Mouse (Mus musculus) stomach, embryonic 14.5 days (tissue): ENCODE data around the gene Lcorl. TPM values are rescaled to one million over a fixed set of nuclear protein-coding genes. Genes with fewer than 3 reads are reported as not detected.

Source experiments
- ATAC-seq: fragments of 200-750 bp; cut with Nextera tagmentation; 2 replicates; pipeline ENCODE4 v1.8.0; 2017; ENCODE audit warnings: low read depth, moderate TSS enrichment; ENCODE audit not compliant: insufficient number of reproducible peaks, insufficient read depth, low FRiP score
- H3K27ac ChIP-seq: fragments of 300-500 bp; sonication (generic); 2 replicates; pipeline ENCODE4 v1.5.1; 2014; ENCODE audit warnings: mild to moderate bottlenecking, low read length, moderate library complexity, mixed read lengths
- H3K27me3 ChIP-seq: fragments of 300-500 bp; sonication (generic); 2 replicates; pipeline ENCODE4 v1.6.1; 2014; ENCODE audit warnings: low read length, control low read depth, mixed read lengths; ENCODE audit not compliant: control insufficient read depth, insufficient read depth
- H3K36me3 ChIP-seq: fragments of 300-500 bp; sonication (generic); 2 replicates; pipeline ENCODE4 v1.6.1; 2014; ENCODE audit warnings: mild to moderate bottlenecking, control low read depth, low read length, moderate library complexity, mixed read lengths; ENCODE audit not compliant: control insufficient read depth, insufficient read depth
- H3K4me1 ChIP-seq: fragments of 300-500 bp; sonication (generic); 2 replicates; pipeline ENCODE4 v1.6.1; 2014; ENCODE audit warnings: low read length, control low read depth, mixed read lengths; ENCODE audit not compliant: control insufficient read depth, insufficient read depth
- H3K4me2 ChIP-seq: fragments of 300-500 bp; sonication (generic); replicated peaks from 2 replicates; pipeline ENCODE4 v1.6.1; 2014; ENCODE audit warnings: low read depth, low read length, control low read depth
- H3K4me3 ChIP-seq: fragments of 300-500 bp; sonication (generic); 2 replicates; pipeline ENCODE4 v1.5.1; 2014; ENCODE audit warnings: low read depth, low read length, control low read depth
- H3K9ac ChIP-seq: fragments of 300-500 bp; sonication (generic); replicated peaks from 2 replicates; pipeline ENCODE4 v1.6.1; 2014; ENCODE audit warnings: low read depth, mild to moderate bottlenecking, control low read depth, low read length, moderate library complexity, mixed read lengths
- H3K9me3 ChIP-seq: fragments of 300-500 bp; sonication (generic); 2 replicates; pipeline ENCODE4 v1.6.1; 2016; ENCODE audit warnings: low read depth, low read length, control low read depth; ENCODE audit not compliant: control insufficient read depth
- WGBS: fragments of 180-500 bp; shearing (Covaris S2); extraction: QIAGEN DNeasy Blood & Tissue Kit; methylation state at CpG from one replicate; pipeline ENCODE4 v1.1.7; 2014; 5-methylcytosine and 5-hydroxymethylcytosine counted together
- polyA plus RNA-seq: library from polyadenylated mRNA; unstranded; fragments of >200 nt; fragmentation: Nextera tagmentation; extraction: Ambion mirVana; gene quantifications from 2 replicates; pipeline ENCODE4 v1.2.1, GENCODE M21; 2014

Gene Lcorl
- polyA plus RNA-seq = 40.9 and 42.4 TPM in 2 replicates

- H3K4me3 ChIP-seq = peak within 1 kb of the TSS; percentile 95
- H3K27ac ChIP-seq = peak within 1 kb of the TSS; percentile 98
- peak within 1 kb of the TSS; percentile 72 for H3K4me2 ChIP-seq
- H3K9ac ChIP-seq = peak within 1 kb of the TSS; percentile 95
- 0 out of 2 replicates have a peak, but pooled peaks cover 2% of the 10 kb centered on the region for H3K4me1 ChIP-seq
- under 1% methylated on average over 67 of the region's 79 CpGs for WGBS
- no peaks in the 10 kb centered on the region for H3K27me3 ChIP-seq
- no peaks in the 10 kb centered on the region for H3K9me3 ChIP-seq
- no peaks in the 10 kb centered on the region for H3K36me3 ChIP-seq
- peak; percentile 98 for ATAC-seq
These were observed at the start of gene Lcorl for GRCm38 (mm10) chr5:45857254-45858011. Lcorl (minus strand) TSS chr5:45857615.

- Histone ChIP-seq H3K4me1 (no peaks in the 10 kb centered on the region), H3K27me3 (no peaks in the 10 kb centered on the region), H3K9ac (no peak overlapping the region), H3K36me3 (no peaks in the 10 kb centered on the region), H3K4me2 (no peak overlapping the region), H3K27ac (no peak overlapping the region), H3K4me3 (no peak overlapping the region), H3K9me3 (no peaks in the 10 kb centered on the region)
- ATAC-seq = no peak
- 98% methylated on average over 2 of the region's 2 CpGs for whole genome bisulfite sequencing
These were observed 47.3 kb upstream of the Lcorl start for GRCm38 (mm10) chr5:45904683-45905082.

DNA sequence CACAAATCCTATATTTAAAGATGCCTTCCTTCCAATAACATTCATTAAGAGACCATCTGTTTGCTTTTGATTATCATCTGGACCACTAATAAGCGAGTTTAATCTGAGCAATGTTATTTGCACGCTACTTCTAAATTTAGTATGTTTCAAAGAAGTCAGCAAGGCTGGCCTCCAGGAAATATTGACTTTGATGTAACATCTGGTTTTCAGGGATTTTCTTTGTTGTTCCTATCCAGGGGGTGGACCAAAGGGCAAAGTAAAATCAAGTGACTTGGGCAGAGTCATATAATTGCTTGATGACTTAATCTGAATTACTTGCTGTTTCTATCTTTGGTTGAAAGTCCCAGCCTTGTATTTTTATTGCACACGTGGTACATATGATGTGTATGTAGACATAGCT is 45.8 kb upstream of the Lcorl start:
- no peak overlapping the region for H3K4me2 ChIP-seq
- WGBS = 78% methylated on average over 3 of the region's 3 CpGs

GRCm38 (mm10) chr5:45895362-45895761 is 37.9 kb upstream of the Lcorl start:
- no peak overlapping the region for H3K27ac ChIP-seq
- no peaks in the 10 kb centered on the region for H3K27me3 ChIP-seq
- no peaks in the 10 kb centered on the region for H3K4me1 ChIP-seq
- no peaks in the 10 kb centered on the region for H3K36me3 ChIP-seq
- H3K9me3 ChIP-seq = no peaks in the 10 kb centered on the region
- H3K9ac ChIP-seq = no peak overlapping the region
- H3K4me3 ChIP-seq = no peak overlapping the region
- peak; percentile 65; the same call in 1 of the 2 replicates for ATAC-seq
- 37% methylated on average over 1 of the region's 1 CpGs for WGBS
- H3K4me2 ChIP-seq = no peak overlapping the region

More for the DNA sequence above, 45.8 kb upstream of the Lcorl start:
- no peak for ATAC-seq
- Histone ChIP-seq H3K27me3 (no peaks in the 10 kb centered on the region), H3K4me3 (no peak overlapping the region), H3K36me3 (no peaks in the 10 kb centered on the region), H3K9ac (no peak overlapping the region), H3K27ac (no peak overlapping the region), H3K9me3 (no peaks in the 10 kb centered on the region), H3K4me1 (no peaks in the 10 kb centered on the region)

DNA sequence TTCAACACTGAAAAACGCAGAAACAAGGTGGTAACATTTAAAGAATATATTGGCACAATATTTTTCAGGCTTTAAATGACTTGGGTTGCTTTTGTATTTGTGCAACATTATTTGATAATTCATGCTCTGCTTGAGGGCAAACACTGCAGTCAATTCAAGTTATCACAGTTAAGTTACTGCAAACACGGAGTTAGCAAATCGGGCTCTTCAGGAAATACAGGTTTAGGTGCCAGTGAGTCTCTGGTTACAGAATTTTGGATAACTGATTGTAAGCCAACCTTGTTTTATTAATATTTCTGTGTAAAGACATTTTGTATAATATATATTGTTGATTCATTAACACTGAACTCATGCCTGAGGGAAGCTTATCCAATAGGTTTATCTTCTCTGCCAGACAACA is 36.3 kb upstream of the Lcorl start:
- no peaks in the 10 kb centered on the region for H3K27me3 ChIP-seq
- no peak overlapping the region for H3K27ac ChIP-seq
- no peak for ATAC-seq
- no peak overlapping the region for H3K9ac ChIP-seq
- 73% methylated on average over 3 of the region's 3 CpGs for WGBS
- no peaks in the 10 kb centered on the region for H3K4me1 ChIP-seq
- H3K4me2 ChIP-seq = no peak overlapping the region
- no peaks in the 10 kb centered on the region for H3K36me3 ChIP-seq
- H3K4me3 ChIP-seq = no peak overlapping the region
- no peaks in the 10 kb centered on the region for H3K9me3 ChIP-seq

DNA sequence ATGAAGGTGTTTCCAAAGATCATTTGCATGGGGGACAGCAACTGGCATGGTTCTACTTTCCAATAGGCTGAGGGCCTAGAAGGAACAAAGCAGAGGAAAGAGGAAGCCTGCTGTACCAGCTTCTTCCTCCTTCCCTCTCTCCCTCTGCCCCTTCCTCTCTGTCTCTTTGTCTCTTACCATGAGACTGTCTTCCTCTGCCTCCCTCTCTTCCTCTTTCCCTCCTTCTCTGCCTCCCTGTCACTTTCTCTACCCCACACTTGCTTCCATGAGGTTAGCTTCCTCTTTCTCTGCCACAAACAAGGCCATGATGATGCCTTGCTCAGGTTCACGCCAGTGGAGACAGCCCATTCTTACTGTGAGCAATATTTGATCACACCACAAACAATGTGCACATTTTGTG is 18.9 kb upstream of the Lcorl start:
- H3K4me1 ChIP-seq = no peaks in the 10 kb centered on the region
- no peaks in the 10 kb centered on the region for H3K9me3 ChIP-seq
- H3K27me3 ChIP-seq = no peaks in the 10 kb centered on the region
- H3K4me3 ChIP-seq = no peak overlapping the region
- H3K27ac ChIP-seq = no peak overlapping the region
- no peak for ATAC-seq
- H3K36me3 ChIP-seq = no peaks in the 10 kb centered on the region
- H3K4me2 ChIP-seq = no peak overlapping the region
- no peak overlapping the region for H3K9ac ChIP-seq
- WGBS = 86% methylated on average over 1 of the region's 1 CpGs

DNA sequence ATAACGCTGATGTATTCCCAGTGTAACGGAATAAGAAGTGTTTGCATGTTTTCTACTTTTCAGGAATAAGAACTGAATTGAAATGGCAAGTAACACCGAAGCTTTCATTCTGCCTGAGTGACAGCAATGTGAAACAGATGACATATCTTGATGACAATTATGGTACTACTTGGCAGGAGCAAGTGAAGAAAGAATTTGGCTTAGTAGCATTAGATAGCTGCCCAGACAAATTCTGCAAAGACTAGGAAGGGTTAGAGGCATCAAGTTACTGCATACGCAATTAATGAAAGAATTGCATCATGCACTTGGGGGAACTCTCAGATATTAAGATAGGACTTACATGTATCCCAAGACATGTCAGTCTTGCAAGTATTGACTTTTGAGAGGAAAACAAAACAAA is 18.1 kb upstream of the Lcorl start:
- Histone ChIP-seq H3K4me1 (no peaks in the 10 kb centered on the region), H3K4me3 (no peak overlapping the region), H3K27ac (no peak overlapping the region), H3K4me2 (no peak overlapping the region), H3K36me3 (no peaks in the 10 kb centered on the region), H3K9me3 (no peaks in the 10 kb centered on the region), H3K9ac (no peak overlapping the region), H3K27me3 (no peaks in the 10 kb centered on the region)
- ATAC-seq = no peak
- 90% methylated on average over 4 of the region's 4 CpGs for WGBS

DNA sequence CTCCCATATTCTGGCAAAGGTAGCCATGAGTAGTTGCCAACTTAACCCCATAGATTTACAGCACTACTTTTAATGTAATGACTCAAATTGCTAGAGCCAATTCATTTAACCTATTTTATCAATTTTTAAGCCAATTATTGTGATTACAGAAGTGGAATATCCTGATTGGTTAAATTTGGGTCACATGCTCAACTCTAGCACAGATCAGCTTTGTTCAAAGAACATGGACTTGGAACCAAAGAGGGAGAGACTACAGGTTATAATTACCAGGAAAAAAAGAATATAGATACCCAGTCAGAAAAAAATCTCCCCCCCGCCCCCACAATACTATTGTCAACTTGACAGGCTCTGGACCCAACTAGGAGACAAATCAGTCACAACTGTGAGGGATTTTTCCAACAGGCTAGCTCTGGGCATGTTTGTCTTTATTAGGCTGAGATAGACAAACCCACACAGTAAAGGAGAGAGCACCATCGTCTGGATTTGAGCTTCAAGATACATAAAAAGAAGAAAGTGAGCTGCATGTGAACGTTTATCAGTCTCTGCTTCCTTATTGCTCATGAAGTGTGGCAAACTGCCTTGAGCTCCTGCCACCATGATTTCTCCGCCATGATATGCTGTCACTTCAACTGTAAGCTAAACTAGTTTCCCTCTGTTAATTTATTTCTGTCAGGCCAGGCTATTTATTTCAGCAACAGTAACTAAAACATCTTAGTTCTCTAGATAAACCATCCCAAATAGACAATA is 17.0 kb upstream of the Lcorl start:
- WGBS = 79% methylated on average over 4 of the region's 4 CpGs
- ATAC-seq = no peak
- no peak overlapping the region for H3K27ac ChIP-seq
- no peaks in the 10 kb centered on the region for H3K4me1 ChIP-seq
- no peak overlapping the region for H3K9ac ChIP-seq
- no peak overlapping the region for H3K4me2 ChIP-seq
- H3K36me3 ChIP-seq = no peaks in the 10 kb centered on the region
- no peak overlapping the region for H3K4me3 ChIP-seq
- no peaks in the 10 kb centered on the region for H3K27me3 ChIP-seq
- no peaks in the 10 kb centered on the region for H3K9me3 ChIP-seq
